Mouse (Mus musculus) E14TG2a.4 (cell line): Measurements from ENCODE around the gene Slc22a18.

Experiments used
- CTCF ChIP-seq: conservative IDR thresholded peaks from 2 replicates; pipeline ENCODE4 v1.5.1; 2014; ENCODE audit warnings: low read length
- NANOG ChIP-seq: IDR thresholded peaks from 2 replicates; pipeline ENCODE4 v1.6.1; 2014; ENCODE audit warnings: borderline replicate concordance, low read length, mixed read lengths
- POU5F1 ChIP-seq: IDR thresholded peaks from 2 replicates; pipeline ENCODE4 v1.6.1; 2014; ENCODE audit warnings: low read length, borderline replicate concordance

GRCm38 (mm10) chr7:143495104-143495961 is 21.8 kb downstream of the Slc22a18 start:
- TF ChIP-seq CTCF, result no peak
- TF ChIP-seq NANOG, result no peak
- TF ChIP-seq POU5F1, result no peak
